Mouse (Mus musculus) C2C12 (cell line): ENCODE results near the gene Pnma5. TPM values are rescaled to one million over a fixed set of nuclear protein-coding genes. Genes with fewer than 3 reads are reported as not detected.

Source experiments
- H3K27me3 ChIP-seq: one replicate; pipeline ENCODE4 v1.6.1; 2011; ENCODE audit not compliant: control insufficient read depth, insufficient read depth, insufficient read length
- H3K36me3 ChIP-seq: one replicate; pipeline ENCODE4 v1.6.1; 2011; ENCODE audit not compliant: control insufficient read depth, insufficient read depth
- H3K4me3 ChIP-seq: one replicate; pipeline ENCODE4 v1.5.1; 2011; ENCODE audit warnings: mild to moderate bottlenecking, control low read depth; ENCODE audit not compliant: poor library complexity, insufficient read depth, severe bottlenecking
- H3K79me2 ChIP-seq: one replicate; pipeline ENCODE4 v1.6.1; 2011; ENCODE audit not compliant: control insufficient read depth, insufficient read depth
- H3K79me3 ChIP-seq: one replicate; pipeline ENCODE4 v1.6.1; 2011; ENCODE audit warnings: low read depth, control low read depth
- H3ac ChIP-seq: one replicate; pipeline ENCODE3; 2011; ENCODE audit warnings: low read depth; ENCODE audit not compliant: control insufficient read depth, insufficient read length
- CEBPB ChIP-seq: IDR thresholded peaks from one replicate; pipeline ENCODE4 v1.6.1; 2011; ENCODE audit warnings: low read depth, mild to moderate bottlenecking, control low read depth, moderate library complexity
- CTCF ChIP-seq: IDR thresholded peaks from one replicate; pipeline ENCODE4 v1.5.1; 2011; ENCODE audit not compliant: control insufficient read depth, insufficient read depth, insufficient read length
- FOSL1 ChIP-seq: IDR thresholded peaks from one replicate; pipeline ENCODE4 v1.8.0; 2011; ENCODE audit warnings: mild to moderate bottlenecking, low read length; ENCODE audit not compliant: poor library complexity, insufficient read depth, severe bottlenecking
- MAX ChIP-seq: IDR thresholded peaks from one replicate; pipeline ENCODE4 v1.6.1; 2011; ENCODE audit warnings: mild to moderate bottlenecking, control low read depth
- MYOD1 ChIP-seq: IDR thresholded peaks from one replicate; pipeline ENCODE4 v1.6.1; 2011; ENCODE audit warnings: low read depth; ENCODE audit not compliant: control insufficient read depth, insufficient read length
- MYOG ChIP-seq: IDR thresholded peaks from one replicate; pipeline ENCODE4 v1.6.1; 2011; ENCODE audit not compliant: control insufficient read depth, insufficient read length; ENCODE audit errors: extremely low read depth
- USF1 ChIP-seq: IDR thresholded peaks from one replicate; pipeline ENCODE4 v1.6.1; 2011; ENCODE audit warnings: low read depth, mild to moderate bottlenecking, control low read depth, moderate library complexity
- polyA plus RNA-seq: library from polyadenylated mRNA; unstranded; fragments of >200 nt; fragmentation: generic; extraction: Trizol; gene quantifications from one replicate; pipeline ENCODE4 v1.2.1, GENCODE M21; 2012; ENCODE audit warnings: missing spikeins

Pnma5 gene
- polyA plus RNA-seq, 1 experiment: 0.06 TPM

GRCm38 (mm10) chrX:73061528-73061927 is 24.6 kb upstream of the Pnma5 start:
- Histone ChIP-seq H3K27me3 (peaks cover 10% of the 10 kb centered on the region), H3ac (no peak overlapping the region), H3K79me2 (no peaks in the 10 kb centered on the region), H3K79me3 (no peaks in the 10 kb centered on the region), H3K4me3 (no peak overlapping the region), H3K36me3 (no peaks in the 10 kb centered on the region)
- no peak for TF ChIP-seq USF1
- no peak for TF ChIP-seq MYOD1
- TF ChIP-seq CEBPB: no peak
- TF ChIP-seq FOSL1: no peak
- TF ChIP-seq MAX: no peak
- no peak for TF ChIP-seq MYOG
- no peak for TF ChIP-seq CTCF

GRCm38 (mm10) chrX:73053860-73054563 is 17.1 kb upstream of the Pnma5 start:
- no peak for TF ChIP-seq USF1
- peak; percentile 83 for TF ChIP-seq CTCF
- no peak overlapping the region for H3K4me3 ChIP-seq
- no peaks in the 10 kb centered on the region for H3K79me2 ChIP-seq
- H3K36me3 ChIP-seq: no peaks in the 10 kb centered on the region
- no peaks in the 10 kb centered on the region for H3K27me3 ChIP-seq
- H3ac ChIP-seq: no peak overlapping the region
- no peaks in the 10 kb centered on the region for H3K79me3 ChIP-seq

GRCm38 (mm10) chrX:73039666-73040065 is 2.8 kb upstream of the Pnma5 start:
- no peak for TF ChIP-seq MYOD1
- TF ChIP-seq FOSL1: no peak
- TF ChIP-seq CEBPB: no peak
- no peak for TF ChIP-seq CTCF
- TF ChIP-seq MAX: no peak
- TF ChIP-seq USF1: no peak
- H3K4me3 ChIP-seq: no peak overlapping the region

GRCm38 (mm10) chrX:73038831-73039230 is 1.9 kb upstream of the Pnma5 start:
- H3K79me2 ChIP-seq: no peaks in the 10 kb centered on the region
- no peak overlapping the region for H3ac ChIP-seq
- H3K4me3 ChIP-seq: no peak overlapping the region
- H3K79me3 ChIP-seq: no peaks in the 10 kb centered on the region
- TF ChIP-seq MAX (no peak), USF1 (no peak), MYOD1 (no peak), CEBPB (no peak)
- H3K36me3 ChIP-seq: no peaks in the 10 kb centered on the region
- no peaks in the 10 kb centered on the region for H3K27me3 ChIP-seq

More at GRCm38 (mm10) chrX:73039666-73040065, 2.8 kb upstream of the Pnma5 start:
- no peaks in the 10 kb centered on the region for H3K36me3 ChIP-seq
- no peaks in the 10 kb centered on the region for H3K27me3 ChIP-seq
- no peak overlapping the region for H3ac ChIP-seq
- H3K79me2 ChIP-seq: no peaks in the 10 kb centered on the region
- H3K79me3 ChIP-seq: no peaks in the 10 kb centered on the region

- Histone ChIP-seq H3K36me3 (no peaks in the 10 kb centered on the region), H3K4me3 (no peak overlapping the region)
- TF ChIP-seq MYOG (no peak), CEBPB (no peak), MAX (no peak), FOSL1 (no peak), MYOD1 (no peak), CTCF (no peak), USF1 (no peak)
Measured at GRCm38 (mm10) chrX:73012846-73013245, 24.1 kb downstream of the Pnma5 start.

GRCm38 (mm10) chrX:73007597-73008479 is 29.1 kb downstream of the Pnma5 start:
- Histone ChIP-seq H3K36me3 (no peaks in the 10 kb centered on the region), H3ac (peak overlapping the region; percentile 57), H3K79me2 (no peaks in the 10 kb centered on the region), H3K4me3 (no peak overlapping the region), H3K27me3 (no peaks in the 10 kb centered on the region), H3K79me3 (no peaks in the 10 kb centered on the region)
- TF ChIP-seq FOSL1 (no peak), MYOG (no peak), MAX (no peak), CTCF (peak; percentile 85), USF1 (no peak), CEBPB (peak; percentile 54), MYOD1 (no peak)

More at GRCm38 (mm10) chrX:73012846-73013245, 24.1 kb downstream of the Pnma5 start:
- H3ac ChIP-seq: no peak overlapping the region
- H3K27me3 ChIP-seq: no peaks in the 10 kb centered on the region
- no peaks in the 10 kb centered on the region for H3K79me2 ChIP-seq
- no peaks in the 10 kb centered on the region for H3K79me3 ChIP-seq
